Mouse (Mus musculus) mature B cell (primary cell): ENCODE data around the gene Gal3st2c.
"Not testable (repeated sequence)": the region's sequence is repeated elsewhere in the genome, so short reads cannot be mapped to it uniquely, and the experiment has no call there.

Experiments used
- in situ Hi-C: fragments of 300-500 bp; cut with MboI; formaldehyde crosslinking; loops from 2 replicates; pipeline ENCODE4 v1.14.3; 2019

Gene Gal3st2c

GRCm38 (mm10) chr1:93990209-93990608 lies at the start of gene Gal3st2c:
Gene Gal3st2c, plus strand, starts transcription at chr1:93990509.
- in situ Hi-C loops, result not testable (repeated sequence)

DNA sequence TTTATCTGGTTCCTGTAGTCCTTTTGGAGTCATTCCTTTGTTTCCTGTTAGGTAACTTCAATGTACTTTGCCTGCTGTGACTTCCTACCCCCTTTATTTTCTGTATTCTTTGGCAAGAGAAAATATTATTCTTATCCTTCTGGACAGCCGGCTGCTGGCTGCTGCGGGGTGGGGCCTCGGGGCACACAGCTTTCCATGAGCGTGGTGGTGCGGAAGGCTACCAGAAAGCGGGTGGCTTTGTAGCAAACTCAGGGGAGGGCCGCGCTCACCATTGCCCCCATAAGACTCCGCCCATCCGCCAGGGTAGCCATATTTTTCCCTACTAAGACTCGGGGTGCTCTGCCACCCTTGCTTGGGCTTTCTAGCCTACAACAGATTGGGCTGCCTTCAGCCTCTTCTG lies 41.2 kb upstream of the Gal3st2c start:
- in situ Hi-C loops, result not testable (repeated sequence)

GRCm38 (mm10) chr1:93966489-93966888 lies 23.8 kb upstream of the Gal3st2c start:
- in situ Hi-C loops, result not testable (repeated sequence)

GRCm38 (mm10) chr1:93970380-93970779 lies 19.9 kb upstream of the Gal3st2c start:
- in situ Hi-C loops, result not testable (repeated sequence)

DNA sequence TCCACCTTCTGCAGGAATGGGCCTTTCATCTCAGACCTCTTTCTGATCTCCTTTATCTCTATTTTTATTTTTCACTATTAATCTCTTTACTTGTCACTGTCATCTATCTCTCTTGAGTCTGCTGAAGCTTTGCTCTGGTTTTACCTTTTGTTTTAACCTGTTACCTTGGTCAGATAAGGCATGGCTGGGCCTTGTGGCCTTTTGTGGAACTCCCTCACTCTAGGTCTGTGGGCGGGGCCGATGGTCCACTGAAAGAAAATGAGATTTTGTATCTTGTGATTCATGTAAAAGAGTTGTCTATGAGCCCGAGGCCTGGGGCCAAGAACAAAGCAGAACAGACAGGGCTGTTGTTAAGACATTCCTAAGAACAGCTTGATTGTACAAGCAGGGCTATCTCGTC lies 19.5 kb upstream of the Gal3st2c start:
- in situ Hi-C loops, result not testable (repeated sequence)

- in situ Hi-C loops, result not testable (repeated sequence)
Observed at GRCm38 (mm10) chr1:93975764-93976163, 14.5 kb upstream of the Gal3st2c start.

GRCm38 (mm10) chr1:93978287-93978686 lies 12.0 kb upstream of the Gal3st2c start:
- in situ Hi-C loops, result not testable (repeated sequence)

- in situ Hi-C loops, result not testable (repeated sequence)
Observed at GRCm38 (mm10) chr1:93980932-93981331, 9.4 kb upstream of the Gal3st2c start.

DNA sequence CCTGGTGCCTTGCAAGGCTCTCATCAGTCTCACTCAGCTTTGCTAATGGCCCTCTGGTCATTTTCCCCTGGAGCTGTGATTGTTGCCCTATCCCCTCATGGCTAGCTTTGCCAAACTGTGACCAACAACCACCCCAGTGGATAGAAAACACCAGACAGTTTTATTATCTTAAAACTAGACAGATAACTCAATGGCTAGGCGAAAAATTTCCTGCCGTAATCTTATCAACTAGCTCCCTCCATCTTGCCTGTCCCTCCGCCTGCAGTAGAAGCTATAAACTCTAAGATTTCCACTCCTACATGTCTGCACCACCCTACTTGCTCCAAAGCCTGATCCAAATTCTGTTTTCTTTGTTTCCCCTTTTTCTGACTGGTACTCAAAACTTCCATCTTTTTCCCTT lies 4.1 kb upstream of the Gal3st2c start:
- in situ Hi-C loops, result no loop called here

- in situ Hi-C loops, result no loop called here
Observed at GRCm38 (mm10) chr1:93988786-93989185, 1.5 kb upstream of the Gal3st2c start.

DNA sequence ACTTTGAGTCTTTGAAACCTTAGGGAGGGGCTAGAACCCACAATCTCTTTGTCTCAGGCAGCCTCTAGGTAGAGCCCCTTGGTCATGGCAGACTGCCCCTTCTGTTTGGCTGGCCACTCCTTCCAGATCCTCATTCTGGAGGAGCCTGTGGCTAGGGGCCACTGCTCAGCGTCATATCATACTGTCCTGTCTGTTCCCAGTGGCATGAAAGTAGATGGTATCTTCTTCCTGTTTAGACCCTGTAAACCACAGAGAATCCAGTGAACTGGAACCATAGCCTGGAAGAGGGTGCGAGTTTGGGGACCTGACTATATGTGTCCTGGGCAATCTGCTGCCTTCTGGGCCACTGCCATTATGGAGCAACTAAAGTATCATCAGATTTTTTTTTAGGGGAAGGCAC lies 759 bp downstream of the Gal3st2c start:
- in situ Hi-C loops, result not testable (repeated sequence)

DNA sequence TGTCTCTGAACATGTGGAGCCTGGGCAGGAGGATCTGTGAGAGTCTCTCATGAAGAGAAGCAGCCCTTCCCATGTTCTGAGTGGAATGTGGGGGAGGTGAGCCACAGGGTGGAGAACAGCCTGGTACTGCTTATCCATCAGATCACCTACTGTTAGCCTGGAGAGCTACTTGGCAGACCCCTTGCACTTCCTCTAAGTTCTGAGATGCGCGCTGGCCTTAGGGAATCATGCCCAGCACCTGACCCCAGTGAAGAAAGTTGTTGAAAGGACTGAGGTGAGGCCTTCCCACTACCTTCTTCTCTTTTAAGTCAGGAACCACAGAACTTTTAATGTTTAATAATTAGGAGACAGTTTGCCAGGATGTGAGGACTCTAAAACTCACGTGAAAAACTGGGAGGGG lies 1.2 kb downstream of the Gal3st2c start:
- in situ Hi-C loops, result not testable (repeated sequence)

- in situ Hi-C loops, result no loop called here
Observed at GRCm38 (mm10) chr1:94001023-94001422, 10.7 kb downstream of the Gal3st2c start.

DNA sequence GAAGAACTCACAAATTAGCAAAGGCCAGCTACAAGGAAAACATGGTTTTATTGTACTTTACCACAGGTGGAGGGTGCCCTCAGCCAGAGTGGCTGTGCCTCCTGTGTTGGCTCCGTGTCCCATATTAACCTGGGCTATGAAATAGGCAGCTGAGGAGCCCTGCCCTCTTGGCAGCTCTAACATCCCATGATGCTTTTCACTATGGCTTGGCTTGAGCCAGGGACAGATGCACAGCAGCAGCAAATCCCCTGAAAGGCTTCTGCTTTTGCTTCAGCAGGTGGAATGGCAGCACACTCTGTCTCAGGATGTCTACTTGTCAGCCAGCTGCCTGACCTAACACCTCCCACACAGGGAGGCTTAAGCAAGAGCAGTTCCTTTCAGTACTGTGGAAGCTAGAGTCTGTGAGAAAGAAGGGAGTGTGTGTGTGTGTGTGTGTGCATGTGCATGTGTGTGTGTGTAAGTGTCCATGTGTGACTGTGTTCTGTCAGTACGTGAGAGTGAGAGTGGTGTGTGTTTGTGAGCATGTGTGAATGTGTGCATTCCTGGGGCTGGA lies 15.7 kb downstream of the Gal3st2c start:
- in situ Hi-C loops, result not testable (repeated sequence)

DNA sequence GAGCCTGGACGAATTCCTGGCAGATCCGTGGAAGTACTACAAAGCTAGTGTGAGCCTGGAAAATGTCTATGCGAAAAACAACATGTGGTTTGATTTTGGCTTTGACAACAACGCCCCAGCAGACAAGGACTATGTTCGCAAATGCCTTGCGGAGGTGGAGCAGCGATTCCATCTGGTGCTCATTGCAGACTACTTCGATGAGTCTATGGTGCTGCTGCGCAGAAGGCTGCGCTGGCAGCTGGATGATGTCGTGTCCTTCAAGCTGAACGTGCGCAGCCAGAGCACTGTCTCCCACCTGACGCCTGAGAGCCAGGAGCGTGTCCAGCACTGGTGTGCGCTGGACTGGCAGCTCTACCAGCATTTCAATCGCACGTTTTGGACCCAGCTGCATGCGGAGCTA lies 18.5 kb downstream of the Gal3st2c start:
- in situ Hi-C loops, result not testable (repeated sequence)

DNA sequence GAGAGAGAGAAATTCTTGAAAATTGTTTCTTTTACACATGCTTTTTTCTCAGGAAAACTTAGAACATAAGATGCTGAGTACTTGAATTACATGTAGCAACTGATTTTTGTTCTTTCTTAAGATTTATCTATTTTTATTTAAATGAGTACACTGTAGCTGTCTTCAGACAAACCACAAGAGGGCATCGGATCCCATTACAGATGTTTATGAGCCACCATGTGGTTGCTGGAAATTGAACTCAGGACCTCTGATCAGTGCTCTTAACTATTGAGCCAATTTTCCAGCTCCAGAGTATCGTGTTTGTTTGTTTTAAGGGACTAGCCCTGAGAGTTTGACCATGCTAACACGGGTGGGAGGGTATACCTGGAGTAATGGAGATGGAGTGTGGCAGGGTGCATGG lies 21.3 kb downstream of the Gal3st2c start:
- in situ Hi-C loops, result no loop called here

- in situ Hi-C loops, result no loop called here
Observed at GRCm38 (mm10) chr1:94020151-94020550, 29.8 kb downstream of the Gal3st2c start, which contains the start of gene Neu4. Gene Neu4, plus strand, starts transcription at chr1:94020451.

GRCm38 (mm10) chr1:94027506-94028108 lies 37.3 kb downstream of the Gal3st2c start:
- in situ Hi-C loops, result no loop called here

DNA sequence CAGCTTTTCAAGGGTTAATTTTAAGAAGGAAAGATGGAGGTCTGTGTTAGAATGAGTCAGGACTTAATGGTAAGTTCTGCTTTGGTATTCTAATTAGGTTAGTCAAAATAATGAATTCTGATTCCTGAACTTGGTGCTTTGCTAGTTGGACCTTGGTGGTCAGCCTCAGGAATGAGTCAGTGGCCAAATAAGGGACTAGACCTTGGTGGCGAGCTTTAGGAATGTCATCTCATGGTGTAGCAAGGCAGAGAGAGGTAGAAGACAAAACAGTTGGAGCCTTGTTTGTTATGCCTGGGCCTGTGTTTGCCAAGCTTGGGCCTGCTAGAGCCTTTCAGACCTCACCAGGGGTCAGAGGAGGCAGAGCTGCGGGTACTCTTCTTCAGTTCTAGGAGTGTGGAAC lies 38.4 kb downstream of the Gal3st2c start:
- in situ Hi-C loops, result no loop called here

DNA sequence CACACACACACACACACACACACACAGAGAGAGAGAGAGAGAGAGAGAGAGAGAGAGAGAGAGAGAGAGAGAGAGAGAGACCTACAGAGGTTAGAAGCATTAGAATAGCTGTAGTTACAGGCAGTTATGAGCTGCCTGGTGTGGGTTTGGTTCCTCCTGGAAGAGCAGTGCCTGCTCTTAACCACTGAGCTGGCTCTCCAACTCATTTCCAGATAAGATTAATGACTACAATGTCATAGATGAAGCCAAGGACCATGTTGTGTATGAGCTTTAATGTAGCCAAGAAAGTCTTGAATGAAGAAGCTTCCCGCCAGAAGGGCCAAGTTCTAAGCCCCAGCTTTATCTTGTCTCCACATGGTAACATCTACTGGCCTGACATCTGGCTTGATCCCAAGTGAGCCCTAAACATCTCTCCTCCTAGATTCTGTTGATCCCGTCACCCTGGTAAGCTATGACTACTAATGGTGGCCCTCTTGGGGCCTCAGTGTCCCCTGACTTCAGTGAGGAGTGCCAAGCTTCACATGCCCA lies 42.8 kb downstream of the Gal3st2c start:
- in situ Hi-C loops, result no loop called here

- in situ Hi-C loops, result no loop called here
Observed at GRCm38 (mm10) chr1:94034984-94035743, 44.9 kb downstream of the Gal3st2c start.

- in situ Hi-C loops, result no loop called here
Observed at GRCm38 (mm10) chr1:94040391-94040790, 50.1 kb downstream of the Gal3st2c start.

DNA sequence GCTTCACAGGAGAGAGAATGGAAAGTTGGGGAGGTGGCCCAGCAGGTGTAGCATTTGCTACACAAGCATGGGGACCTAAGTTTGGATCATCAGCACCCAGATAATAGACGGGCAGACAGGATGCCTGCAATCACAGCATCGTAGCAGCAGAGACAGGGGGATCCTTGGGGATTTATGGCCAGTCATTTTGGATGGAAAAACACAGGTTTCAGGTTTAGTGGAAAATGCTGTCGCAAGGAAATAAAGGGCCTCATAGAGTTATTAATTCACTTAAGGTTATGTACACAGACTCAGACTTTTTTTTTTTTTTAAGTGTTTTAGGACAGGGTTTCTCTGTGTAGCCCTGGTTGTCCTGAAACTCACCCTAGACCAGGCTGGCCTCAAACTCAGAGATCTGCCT lies 55.2 kb downstream of the Gal3st2c start:
- in situ Hi-C loops, result no loop called here
